Mouse (Mus musculus) neural tube, embryonic 13.5 days (tissue): Measurements from ENCODE around the gene Dbn1. TPM values are rescaled to one million over a fixed set of nuclear protein-coding genes. Genes with fewer than 3 reads are reported as not detected.

ENCODE experiments used
- ATAC-seq: fragments of 200-750 bp; cut with Nextera tagmentation; 2 replicates; pipeline ENCODE4 v1.8.0; 2017; ENCODE audit warnings: low read depth, mild to moderate bottlenecking, moderate TSS enrichment, moderate library complexity
- H3K27ac ChIP-seq: fragments of 300-500 bp; sonication (generic); replicated peaks from 2 replicates; pipeline ENCODE4 v1.5.1; 2015; ENCODE audit warnings: moderate library complexity, mild to moderate bottlenecking, inconsistent platforms
- H3K27me3 ChIP-seq: fragments of 300-500 bp; sonication (generic); 2 replicates; pipeline ENCODE4 v1.6.1; 2015; ENCODE audit warnings: mild to moderate bottlenecking, inconsistent platforms
- H3K36me3 ChIP-seq: fragments of 300-500 bp; sonication (generic); 2 replicates; pipeline ENCODE4 v1.6.1; 2015; ENCODE audit warnings: mild to moderate bottlenecking, inconsistent platforms
- H3K4me1 ChIP-seq: fragments of 300-500 bp; sonication (generic); replicated peaks from 2 replicates; pipeline ENCODE4 v1.6.1; 2015; ENCODE audit warnings: inconsistent platforms
- H3K4me2 ChIP-seq: fragments of 300-500 bp; sonication (generic); 2 replicates; pipeline ENCODE4 v1.6.1; 2015; ENCODE audit warnings: inconsistent platforms, mild to moderate bottlenecking, moderate library complexity
- H3K4me3 ChIP-seq: fragments of 300-500 bp; sonication (generic); 2 replicates; pipeline ENCODE4 v1.5.1; 2015; ENCODE audit warnings: mild to moderate bottlenecking, inconsistent platforms
- H3K9ac ChIP-seq: fragments of 300-500 bp; sonication (generic); 2 replicates; pipeline ENCODE4 v1.6.1; 2015; ENCODE audit warnings: moderate library complexity, mild to moderate bottlenecking, inconsistent platforms
- H3K9me3 ChIP-seq: fragments of 300-500 bp; sonication (generic); 2 replicates; pipeline ENCODE4 v1.6.1; 2016; ENCODE audit warnings: inconsistent platforms
- WGBS: fragments of 180-500 bp; shearing (Covaris S2); methylation state at CpG from one replicate; pipeline ENCODE4 v1.1.7; 2015; 5-methylcytosine and 5-hydroxymethylcytosine counted together
- polyA plus RNA-seq: library from polyadenylated mRNA; unstranded; fragments of >200 nt; fragmentation: Nextera tagmentation; extraction: Ambion mirVana; gene quantifications from 2 replicates; pipeline ENCODE4 v1.2.1, GENCODE M21; 2015

Gene Dbn1
- polyA plus RNA-seq, 1 experiment from 2014 or later = 574 TPM

- ATAC-seq = no peak
- Histone ChIP-seq H3K36me3 (peaks cover 94% of the 10 kb centered on the region), H3K9ac (no peak overlapping the region), H3K27me3 (no peaks in the 10 kb centered on the region), H3K4me3 (no peak overlapping the region), H3K9me3 (no peaks in the 10 kb centered on the region), H3K27ac (no peak overlapping the region), H3K4me1 (peaks cover 11% of the 10 kb centered on the region), H3K4me2 (no peak overlapping the region)
- 93% methylated on average over 9 of the region's 9 CpGs for WGBS
Measured at GRCm38 (mm10) chr13:55505810-55506209, 17.9 kb upstream of the Dbn1 start.

DNA sequence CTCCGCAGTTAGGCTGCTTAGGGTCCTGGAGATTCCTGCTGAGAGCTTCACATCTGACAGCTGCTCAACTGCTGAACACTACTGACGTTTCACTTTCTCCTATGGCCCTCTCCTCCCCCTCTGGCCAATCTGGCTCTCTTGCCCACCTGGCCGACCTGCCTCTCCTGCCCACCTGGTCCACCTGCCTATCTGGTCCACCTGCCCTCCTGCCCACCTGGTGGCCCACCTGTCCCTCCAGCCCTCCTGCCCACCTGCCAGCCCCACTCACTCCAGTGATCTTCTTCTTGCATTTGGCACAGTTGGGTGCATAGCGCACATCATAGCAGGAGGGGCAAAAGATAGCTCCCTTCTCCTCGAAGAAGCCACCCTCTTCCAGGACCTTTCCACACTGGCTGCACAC is 16.5 kb upstream of the Dbn1 start:
- no peak overlapping the region for H3K4me3 ChIP-seq
- H3K27ac ChIP-seq = no peak overlapping the region
- no peak overlapping the region for H3K9ac ChIP-seq
- no peak overlapping the region for H3K4me2 ChIP-seq
- 83% methylated on average over 5 of the region's 5 CpGs for WGBS
- no peaks in the 10 kb centered on the region for H3K9me3 ChIP-seq
- no peaks in the 10 kb centered on the region for H3K27me3 ChIP-seq
- H3K36me3 ChIP-seq = peaks cover 92% of the 10 kb centered on the region
- no peak for ATAC-seq
- no peaks in the 10 kb centered on the region for H3K4me1 ChIP-seq

GRCm38 (mm10) chr13:55502405-55502804 is 14.5 kb upstream of the Dbn1 start:
- no peak overlapping the region for H3K9ac ChIP-seq
- H3K4me1 ChIP-seq = peaks cover 7% of the 10 kb centered on the region; the same call in 1 of the 2 replicates
- 86% methylated on average over 8 of the region's 8 CpGs for WGBS
- no peak for ATAC-seq
- no peak overlapping the region for H3K27ac ChIP-seq
- H3K9me3 ChIP-seq = no peaks in the 10 kb centered on the region
- no peak overlapping the region for H3K4me3 ChIP-seq
- peaks cover 86% of the 10 kb centered on the region for H3K36me3 ChIP-seq
- H3K4me2 ChIP-seq = no peak overlapping the region
- H3K27me3 ChIP-seq = no peaks in the 10 kb centered on the region

DNA sequence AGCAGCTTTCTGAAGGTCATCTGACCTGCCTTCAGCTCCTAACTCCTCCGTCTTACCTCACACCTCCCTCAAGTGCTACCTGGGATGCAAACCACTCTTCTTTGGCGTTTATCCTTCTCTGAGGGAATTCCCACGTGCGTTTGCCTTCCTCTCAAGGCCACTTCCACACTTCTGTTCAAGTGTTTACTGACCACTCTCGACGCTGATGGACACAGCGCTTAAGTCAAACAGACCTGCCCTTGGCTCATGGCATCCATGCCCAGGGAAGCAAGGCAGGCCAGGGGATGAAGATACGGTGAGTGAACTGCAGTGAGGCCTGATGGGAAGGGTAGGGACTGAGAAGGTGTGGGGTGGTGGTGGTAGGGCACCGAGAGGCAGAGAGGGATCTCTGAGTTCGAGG is 12.7 kb upstream of the Dbn1 start:
- Histone ChIP-seq H3K9ac (no peak overlapping the region), H3K36me3 (peaks cover 68% of the 10 kb centered on the region), H3K4me1 (peaks cover 19% of the 10 kb centered on the region), H3K9me3 (no peaks in the 10 kb centered on the region), H3K27ac (no peak overlapping the region), H3K27me3 (no peaks in the 10 kb centered on the region), H3K4me3 (no peak overlapping the region), H3K4me2 (no peak overlapping the region)
- no peak for ATAC-seq
- WGBS = 86% methylated on average over 10 of the region's 10 CpGs

DNA sequence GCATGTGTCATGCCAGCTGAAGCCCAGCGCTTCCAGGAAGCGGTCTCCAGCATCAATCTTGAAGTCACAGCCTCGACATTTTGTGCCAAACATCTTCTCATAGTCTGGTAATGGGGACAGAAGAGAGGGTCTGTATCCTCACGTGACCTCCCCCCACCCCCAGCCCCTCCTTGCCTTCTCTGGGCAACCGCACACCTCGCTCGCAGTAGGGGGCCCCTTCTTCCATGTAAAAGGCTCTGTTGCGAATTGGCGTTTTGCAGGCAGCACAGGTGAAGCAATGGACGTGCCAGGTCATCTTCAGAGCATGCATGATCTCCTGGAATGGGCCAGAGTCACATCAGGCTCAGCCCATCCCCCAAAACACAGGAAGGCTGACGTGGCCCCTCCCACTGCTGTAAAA is 11.0 kb upstream of the Dbn1 start:
- H3K27me3 ChIP-seq = no peaks in the 10 kb centered on the region
- peaks cover 51% of the 10 kb centered on the region for H3K36me3 ChIP-seq
- WGBS = 57% methylated on average over 11 of the region's 11 CpGs
- H3K4me1 ChIP-seq = peaks cover 34% of the 10 kb centered on the region
- no peak overlapping the region for H3K4me3 ChIP-seq
- H3K4me2 ChIP-seq = no peak overlapping the region
- no peaks in the 10 kb centered on the region for H3K9me3 ChIP-seq
- ATAC-seq = no peak
- no peak overlapping the region for H3K27ac ChIP-seq
- no peak overlapping the region for H3K9ac ChIP-seq

DNA sequence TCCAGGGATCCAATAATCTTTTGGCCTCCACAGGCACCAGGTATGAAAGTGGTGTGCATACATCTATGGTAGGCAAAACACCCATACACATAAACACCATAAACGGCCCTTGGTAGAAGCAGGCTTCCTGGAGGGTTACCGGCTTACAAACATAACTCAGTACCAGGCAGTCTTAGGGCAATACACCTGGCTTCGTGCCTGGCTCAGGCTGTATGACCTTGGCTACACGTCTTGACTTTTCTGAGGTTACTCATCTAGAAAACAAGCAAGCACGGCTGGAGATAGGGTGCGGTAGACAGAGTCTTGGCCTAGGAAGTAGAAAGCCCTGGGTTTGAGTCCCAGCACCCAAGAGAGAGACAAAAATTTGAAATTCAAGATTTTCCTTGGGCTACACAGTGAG is 8.8 kb upstream of the Dbn1 start:
- Histone ChIP-seq H3K9me3 (no peaks in the 10 kb centered on the region), H3K9ac (no peak overlapping the region), H3K36me3 (peaks cover 29% of the 10 kb centered on the region), H3K4me3 (no peak overlapping the region), H3K4me2 (no peak overlapping the region), H3K4me1 (peaks cover 34% of the 10 kb centered on the region), H3K27me3 (no peaks in the 10 kb centered on the region), H3K27ac (no peak overlapping the region)
- WGBS = 85% methylated on average over 6 of the region's 6 CpGs
- no peak for ATAC-seq

DNA sequence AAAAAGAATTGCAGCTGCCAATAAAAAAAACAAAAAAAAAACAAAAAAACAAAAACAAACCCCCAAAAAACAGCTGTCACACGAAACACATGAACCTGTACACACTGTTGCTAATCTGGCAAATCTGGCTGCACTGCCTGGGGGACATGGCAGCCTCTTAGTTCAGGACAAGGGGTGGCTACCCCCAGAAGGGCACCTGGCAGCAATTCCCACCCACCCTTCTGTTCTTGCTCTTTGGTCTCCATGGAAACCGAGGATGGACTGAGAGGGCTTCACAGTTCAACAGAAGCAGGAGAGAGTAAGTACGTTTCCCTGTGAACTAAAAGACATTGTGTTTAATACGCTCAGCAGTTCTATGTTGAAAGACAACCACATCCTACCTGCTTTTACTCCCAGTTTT is 7.8 kb upstream of the Dbn1 start:
- Histone ChIP-seq H3K4me1 (peaks cover 34% of the 10 kb centered on the region), H3K27ac (no peak overlapping the region), H3K9ac (no peak overlapping the region), H3K9me3 (no peaks in the 10 kb centered on the region), H3K4me3 (no peak overlapping the region), H3K4me2 (no peak overlapping the region), H3K36me3 (peaks cover 22% of the 10 kb centered on the region), H3K27me3 (no peaks in the 10 kb centered on the region)
- WGBS = 25% methylated on average over 4 of the region's 4 CpGs
- ATAC-seq = no peak

DNA sequence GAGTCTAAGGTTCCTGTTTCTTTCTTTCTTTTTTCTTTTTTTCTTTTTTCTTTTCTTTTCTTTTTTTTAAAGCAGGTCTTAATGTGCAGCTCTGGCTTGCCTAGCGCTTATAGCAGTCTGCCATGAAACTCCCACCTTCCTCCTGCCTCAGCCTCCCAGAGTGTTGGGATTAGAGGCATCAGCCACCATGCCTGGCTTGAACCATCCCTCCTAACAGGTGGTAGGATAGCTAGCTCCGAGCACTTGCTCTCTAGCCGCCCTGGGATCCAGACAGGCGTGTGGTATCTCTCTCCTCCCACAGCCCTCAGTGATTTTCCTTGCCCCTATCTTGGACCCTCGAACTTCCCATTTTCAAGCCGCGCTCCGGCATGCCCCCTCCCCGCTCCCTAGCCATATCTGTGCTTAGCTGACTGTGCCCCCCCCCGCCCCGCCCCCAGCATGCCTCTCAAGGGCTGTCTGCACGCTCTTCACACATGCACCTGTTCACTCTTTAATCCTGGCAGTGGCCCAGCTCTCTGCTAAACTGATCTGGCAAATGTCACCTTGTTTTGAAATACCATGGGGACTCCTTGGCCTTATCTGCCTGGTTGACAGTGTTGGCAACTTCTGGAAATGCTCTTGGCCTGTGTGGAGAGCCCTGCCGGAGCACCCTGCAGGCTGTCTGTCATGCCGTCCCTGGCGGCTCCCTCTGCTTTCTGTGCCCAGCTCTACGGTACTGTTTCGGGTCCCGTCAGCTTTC is 7.1 kb upstream of the Dbn1 start:
- peaks cover 34% of the 10 kb centered on the region for H3K4me1 ChIP-seq
- ATAC-seq = no peak
- H3K4me3 ChIP-seq = no peak overlapping the region
- peaks cover 16% of the 10 kb centered on the region for H3K36me3 ChIP-seq
- no peaks in the 10 kb centered on the region for H3K9me3 ChIP-seq
- no peaks in the 10 kb centered on the region for H3K27me3 ChIP-seq
- H3K4me2 ChIP-seq = no peak overlapping the region
- no peak overlapping the region for H3K27ac ChIP-seq
- 22% methylated on average over 18 of the region's 18 CpGs for WGBS
- peak overlapping the region; percentile 38; the same call in 1 of the 2 replicates for H3K9ac ChIP-seq

DNA sequence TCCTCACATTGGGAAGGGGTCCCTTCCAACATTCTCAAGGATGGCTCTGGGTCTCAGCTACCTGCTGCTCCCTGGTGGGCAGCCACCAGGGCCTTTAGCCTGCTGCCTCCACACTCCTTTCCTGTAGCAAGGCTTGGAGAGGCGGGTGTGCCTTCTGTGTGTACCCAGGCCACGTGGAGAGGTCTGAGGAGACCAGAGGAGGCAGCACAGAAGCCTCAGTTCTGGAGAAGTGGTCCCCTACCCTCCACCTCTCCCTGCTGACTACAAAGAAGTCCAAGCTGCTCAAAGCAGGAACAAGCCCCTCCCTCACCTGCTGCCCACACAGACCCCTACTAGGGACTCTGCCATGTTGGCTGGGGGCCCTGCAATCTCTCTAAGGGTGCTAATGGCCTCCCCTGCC is 6.3 kb upstream of the Dbn1 start:
- Histone ChIP-seq H3K27ac (no peak overlapping the region), H3K27me3 (no peaks in the 10 kb centered on the region), H3K36me3 (peaks cover 14% of the 10 kb centered on the region), H3K9me3 (no peaks in the 10 kb centered on the region), H3K4me3 (no peak overlapping the region), H3K9ac (no peak overlapping the region), H3K4me1 (peaks cover 34% of the 10 kb centered on the region), H3K4me2 (no peak overlapping the region)
- no peak for ATAC-seq
- WGBS = 26% methylated on average over 2 of the region's 2 CpGs

DNA sequence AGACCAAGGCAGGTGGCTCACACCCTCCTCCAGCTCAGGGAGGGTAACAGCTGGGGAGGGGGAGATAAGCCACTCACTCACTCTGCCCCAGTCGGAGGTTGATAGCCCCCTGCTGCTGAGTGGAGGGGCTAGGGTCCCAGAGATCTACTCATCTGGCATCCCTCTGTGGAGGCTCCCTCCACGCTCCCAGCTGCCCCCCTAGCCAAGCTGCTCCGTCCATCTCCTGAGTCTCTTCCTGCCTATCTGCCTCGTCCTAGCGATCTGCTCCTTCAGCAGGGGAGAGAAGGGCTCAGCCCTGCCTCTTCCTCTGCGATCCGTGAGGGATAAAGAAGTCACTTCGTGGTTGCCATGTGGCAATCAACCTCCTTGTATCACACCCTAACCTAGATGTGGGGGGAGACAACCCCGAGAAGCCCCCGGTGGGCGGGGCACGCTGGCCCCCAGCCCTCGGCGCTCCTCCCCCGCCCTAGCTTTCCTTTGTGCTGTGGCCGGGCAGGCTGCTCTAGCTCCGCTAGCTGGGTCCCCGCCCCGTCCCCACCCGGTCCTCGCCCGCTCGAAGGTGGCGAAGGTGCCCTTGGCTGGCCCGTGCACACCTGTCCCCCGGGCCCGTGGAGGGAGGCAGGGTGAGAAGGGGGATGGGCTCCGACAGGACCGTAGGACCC is 864 bp downstream of the Dbn1 start:
- WGBS = 1% methylated on average over 27 of the region's 29 CpGs
- H3K36me3 ChIP-seq = peaks cover 11% of the 10 kb centered on the region
- peak overlapping the region; percentile 100 for H3K9ac ChIP-seq
- peaks cover 57% of the 10 kb centered on the region for H3K4me1 ChIP-seq
- H3K4me3 ChIP-seq = peak overlapping the region; percentile 99
- H3K27ac ChIP-seq = peak overlapping the region; percentile 99
- no peaks in the 10 kb centered on the region for H3K27me3 ChIP-seq
- peak; percentile 51 for ATAC-seq
- peak overlapping the region; percentile 100 for H3K4me2 ChIP-seq
- no peaks in the 10 kb centered on the region for H3K9me3 ChIP-seq

GRCm38 (mm10) chr13:55486029-55486794 is 1.7 kb downstream of the Dbn1 start:
- peak overlapping the region; percentile 99 for H3K27ac ChIP-seq
- peak overlapping the region; percentile 99 for H3K4me3 ChIP-seq
- peak overlapping the region; percentile 100 for H3K4me2 ChIP-seq
- peak overlapping the region; percentile 100 for H3K9ac ChIP-seq
- H3K36me3 ChIP-seq = peaks cover 19% of the 10 kb centered on the region
- WGBS = 21% methylated on average over 14 of the region's 14 CpGs
- H3K4me1 ChIP-seq = peaks cover 62% of the 10 kb centered on the region
- no peak for ATAC-seq
- no peaks in the 10 kb centered on the region for H3K27me3 ChIP-seq
- H3K9me3 ChIP-seq = no peaks in the 10 kb centered on the region

DNA sequence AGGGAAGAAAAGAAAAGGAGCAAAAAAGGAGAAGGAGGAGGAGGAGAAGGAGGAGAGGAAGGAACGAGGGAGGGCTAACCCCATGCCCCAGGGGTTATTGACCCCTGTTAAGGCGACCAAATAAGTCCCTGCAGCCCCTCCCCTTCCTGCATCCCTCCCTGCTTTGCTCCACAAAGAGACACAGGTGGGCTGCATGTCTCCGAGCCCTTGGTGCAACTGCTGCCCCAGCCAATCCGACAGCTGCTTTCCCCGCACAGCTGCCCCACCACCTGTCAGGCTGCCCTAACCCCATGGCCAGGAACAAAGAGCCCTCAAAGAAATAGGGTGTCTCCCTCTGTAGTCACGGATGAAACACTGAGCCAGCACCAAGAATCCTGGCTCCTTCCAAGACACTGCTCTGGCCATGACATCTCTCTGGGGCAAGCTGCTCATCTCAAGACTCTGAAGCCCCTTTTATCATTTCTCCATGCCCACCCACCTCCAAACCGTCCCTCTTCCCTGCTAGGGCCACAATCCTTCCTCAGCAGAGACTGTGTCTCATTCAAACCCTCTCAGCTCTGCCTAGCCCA is 3.3 kb downstream of the Dbn1 start:
- WGBS = 20% methylated on average over 7 of the region's 7 CpGs

More for the DNA sequence above, 3.3 kb downstream of the Dbn1 start:
- Histone ChIP-seq H3K27me3 (no peaks in the 10 kb centered on the region), H3K36me3 (peaks cover 35% of the 10 kb centered on the region), H3K4me3 (peak overlapping the region; percentile 99), H3K27ac (peak overlapping the region; percentile 99), H3K9ac (peak overlapping the region; percentile 100), H3K4me1 (peaks cover 62% of the 10 kb centered on the region), H3K4me2 (peak overlapping the region; percentile 100), H3K9me3 (no peaks in the 10 kb centered on the region)
- ATAC-seq = no peak
